Mouse (Mus musculus) stomach, embryonic 15.5 days (tissue): ENCODE data around the gene Ddx24. TPM values are rescaled to one million over a fixed set of nuclear protein-coding genes. Genes with fewer than 3 reads are reported as not detected.

Experiments used
- ATAC-seq: fragments of 200-750 bp; cut with Nextera tagmentation; 2 replicates; pipeline ENCODE4 v1.8.0; 2017; ENCODE audit warnings: low read depth, moderate number of reproducible peaks, moderate TSS enrichment; ENCODE audit not compliant: insufficient read depth, low FRiP score
- H3K27ac ChIP-seq: fragments of 300-500 bp; sonication (generic); 2 replicates; pipeline ENCODE4 v1.5.1; 2015; ENCODE audit warnings: mild to moderate bottlenecking, inconsistent platforms
- H3K27me3 ChIP-seq: fragments of 300-500 bp; sonication (generic); replicated peaks from 2 replicates; pipeline ENCODE4 v1.6.1; 2015; ENCODE audit warnings: inconsistent platforms
- H3K36me3 ChIP-seq: fragments of 300-500 bp; sonication (generic); 2 replicates; pipeline ENCODE4 v1.6.1; 2015; ENCODE audit warnings: inconsistent platforms
- H3K4me1 ChIP-seq: fragments of 300-500 bp; sonication (generic); 2 replicates; pipeline ENCODE4 v1.6.1; 2015; ENCODE audit warnings: inconsistent platforms
- H3K4me2 ChIP-seq: fragments of 300-500 bp; sonication (generic); 2 replicates; pipeline ENCODE4 v1.6.1; 2015; ENCODE audit warnings: mild to moderate bottlenecking, inconsistent platforms
- H3K4me3 ChIP-seq: fragments of 300-500 bp; sonication (generic); replicated peaks from 2 replicates; pipeline ENCODE4 v1.5.1; 2015; ENCODE audit warnings: inconsistent platforms
- H3K9ac ChIP-seq: fragments of 300-500 bp; sonication (generic); 2 replicates; pipeline ENCODE4 v1.6.1; 2015; ENCODE audit warnings: inconsistent platforms
- H3K9me3 ChIP-seq: fragments of 300-500 bp; sonication (generic); 2 replicates; pipeline ENCODE4 v1.6.1; 2016; ENCODE audit warnings: inconsistent platforms
- WGBS: fragments of 180-500 bp; shearing (Covaris S2); methylation state at CpG from one replicate; pipeline ENCODE4 v1.1.7; 2015; 5-methylcytosine and 5-hydroxymethylcytosine counted together
- polyA plus RNA-seq: library from polyadenylated mRNA; unstranded; fragments of >200 nt; fragmentation: Nextera tagmentation; extraction: Ambion mirVana; gene quantifications from 2 replicates; pipeline ENCODE4 v1.2.1, GENCODE M21; 2015

Ddx24 gene
- polyA plus RNA-seq, 1 experiment from 2014 or later, result 105 TPM

GRCm38 (mm10) chr12:103361539-103362307 is 63.9 kb downstream of the Ddx24 start:
- Histone ChIP-seq H3K4me2 (no peak overlapping the region), H3K9ac (no peak overlapping the region)
- whole genome bisulfite sequencing, result 81% methylated on average over 17 of the region's 17 CpGs

GRCm38 (mm10) chr12:103360812-103361211 is 64.8 kb downstream of the Ddx24 start:
- WGBS, result 80% methylated on average over 8 of the region's 8 CpGs
- H3K9ac ChIP-seq, result no peak overlapping the region
- H3K4me2 ChIP-seq, result no peak overlapping the region
- no peaks in the 10 kb centered on the region for H3K9me3 ChIP-seq
- H3K27ac ChIP-seq, result no peak overlapping the region
- no peaks in the 10 kb centered on the region for H3K27me3 ChIP-seq
- no peaks in the 10 kb centered on the region; the same call in 1 of the 2 replicates for H3K4me1 ChIP-seq
- ATAC-seq, result no peak
- H3K36me3 ChIP-seq, result no peaks in the 10 kb centered on the region
- no peak overlapping the region for H3K4me3 ChIP-seq

More at GRCm38 (mm10) chr12:103361539-103362307, 63.9 kb downstream of the Ddx24 start:
- no peak for ATAC-seq
- no peak overlapping the region for H3K27ac ChIP-seq
- H3K27me3 ChIP-seq, result no peaks in the 10 kb centered on the region
- no peaks in the 10 kb centered on the region for H3K36me3 ChIP-seq
- no peaks in the 10 kb centered on the region; the same call in 1 of the 2 replicates for H3K4me1 ChIP-seq
- H3K4me3 ChIP-seq, result no peak overlapping the region
- H3K9me3 ChIP-seq, result no peaks in the 10 kb centered on the region

- Histone ChIP-seq H3K4me2 (no peak overlapping the region), H3K4me3 (no peak overlapping the region), H3K9me3 (no peaks in the 10 kb centered on the region), H3K36me3 (no peaks in the 10 kb centered on the region), H3K4me1 (no peaks in the 10 kb centered on the region; the same call in 1 of the 2 replicates), H3K27ac (no peak overlapping the region), H3K27me3 (no peaks in the 10 kb centered on the region), H3K9ac (no peak overlapping the region)
- WGBS, result 52% methylated on average over 4 of the region's 4 CpGs
- no peak for ATAC-seq
Measured at GRCm38 (mm10) chr12:103358951-103359801, 66.5 kb downstream of the Ddx24 start.

- WGBS, result 75% methylated on average over 8 of the region's 8 CpGs
- Histone ChIP-seq H3K9me3 (no peaks in the 10 kb centered on the region), H3K27me3 (no peaks in the 10 kb centered on the region), H3K9ac (no peak overlapping the region), H3K27ac (no peak overlapping the region), H3K4me2 (no peak overlapping the region), H3K4me3 (no peak overlapping the region), H3K36me3 (no peaks in the 10 kb centered on the region), H3K4me1 (no peaks in the 10 kb centered on the region; the same call in 1 of the 2 replicates)
- ATAC-seq, result no peak
Measured at GRCm38 (mm10) chr12:103358216-103358615, 67.4 kb downstream of the Ddx24 start.

Other genes starting within 250 kb of the Ddx24 start
- 1.4 TPM in 2 replicates for gene Prima1, start 183.7 kb downstream of the Ddx24 start, polyA plus RNA-seq
- not detected in 2 replicates for gene Fam181a, start 114.9 kb downstream of the Ddx24 start, polyA plus RNA-seq
- gene Asb2, start 69.8 kb downstream of the Ddx24 start, polyA plus RNA-seq, result 16.7 and 18.7 TPM in 2 replicates
- gene Otub2, start 37.1 kb downstream of the Ddx24 start, polyA plus RNA-seq, result 7.3 and 9.2 TPM in 2 replicates
- 0.18 and 0.49 TPM in 2 replicates for gene 9330161L09Rik, start 18.0 kb downstream of the Ddx24 start, polyA plus RNA-seq
- gene Ifi27, start 8.4 kb upstream of the Ddx24 start, polyA plus RNA-seq, result 46.7 and 53.3 TPM in 2 replicates
- 24.8 and 25.2 TPM in 2 replicates for gene Ifi27l2a, start 17.9 kb upstream of the Ddx24 start, polyA plus RNA-seq
- 7.0 and 7.8 TPM in 2 replicates for gene Ifi27l2b, start 31.4 kb upstream of the Ddx24 start, polyA plus RNA-seq
- gene Ppp4r4, start 106.5 kb upstream of the Ddx24 start, polyA plus RNA-seq, result 1.5 and 1.8 TPM in 2 replicates
- gene Serpina10, start 205.6 kb upstream of the Ddx24 start, polyA plus RNA-seq, result 2.8 and 4.6 TPM in 2 replicates
- gene Serpina6, start 231.4 kb upstream of the Ddx24 start, polyA plus RNA-seq, result 300 and 304 TPM in 2 replicates